Mouse (Mus musculus): Measurements from ENCODE around the gene Ifna11.

Gene Ifna11

DNA sequence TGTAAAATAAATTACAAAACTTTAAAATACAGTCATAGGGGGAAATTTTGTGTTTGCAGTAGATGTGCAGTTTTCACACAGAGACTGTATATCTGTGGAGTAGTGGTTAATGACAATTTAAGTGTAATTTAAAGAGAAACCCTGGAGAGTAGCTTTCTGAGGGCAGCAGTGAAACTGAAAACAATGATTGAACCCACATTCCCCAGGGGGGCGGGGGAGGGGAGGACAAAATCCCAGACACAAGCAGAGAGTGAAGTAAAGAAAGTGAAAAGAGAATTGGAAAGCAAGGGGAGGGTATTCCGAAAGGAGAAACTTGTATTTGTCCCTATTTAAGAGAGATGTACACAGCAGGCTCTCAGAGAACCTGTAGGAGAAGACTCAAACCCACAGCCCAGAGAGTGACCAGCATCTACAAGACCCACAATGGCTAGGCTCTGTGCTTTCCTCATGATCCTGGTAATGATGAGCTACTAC is 21.7 kb downstream of the Ifna11 start, which contains the start of gene Ifna4:
Gene Ifna4, plus strand, starts transcription at position 424 of the 474 bp plus-strand sequence.
- no peak for DNase-seq

DNA sequence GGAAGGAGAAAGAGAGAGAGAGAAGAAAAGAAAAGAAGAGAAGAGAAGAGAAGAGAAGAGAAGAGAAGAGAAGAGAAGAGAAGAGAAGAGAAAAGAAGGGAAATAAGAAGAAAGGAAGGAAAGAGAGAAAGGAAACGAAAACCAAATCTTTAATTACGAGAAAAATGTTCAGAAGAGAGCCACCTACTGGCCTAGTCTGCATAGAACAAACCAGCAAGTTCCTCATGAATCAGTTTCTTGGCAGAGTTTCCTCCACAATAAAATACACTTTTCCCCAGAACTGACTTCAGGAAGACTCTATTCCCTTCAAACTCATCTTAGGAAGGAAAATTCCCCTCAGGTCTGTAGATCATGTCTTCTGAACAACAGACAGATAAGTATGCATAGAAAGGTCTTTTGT is 25.6 kb downstream of the Ifna11 start:
- DNase-seq, result no peak

DNA sequence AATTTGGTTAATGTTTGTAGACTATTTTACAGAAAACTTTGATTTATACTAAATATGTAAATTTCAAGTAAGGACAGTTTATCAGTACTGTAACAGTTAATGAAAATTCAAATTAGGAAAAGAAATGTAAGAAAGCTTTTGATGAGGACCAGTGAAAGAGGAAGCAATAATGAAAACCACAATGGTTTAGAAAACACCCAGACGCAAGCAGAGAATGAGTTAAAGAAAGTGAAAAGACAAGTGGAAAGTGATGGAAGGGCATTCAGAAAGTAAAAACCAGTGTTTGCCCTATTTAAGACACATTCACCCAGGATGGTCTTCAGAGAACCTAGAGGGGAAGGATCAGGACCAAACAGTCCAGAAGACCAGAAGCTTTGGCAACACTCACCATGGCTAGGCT is 29.9 kb downstream of the Ifna11 start, which contains the start of gene Ifna1:
Gene Ifna1, plus strand, starts transcription at position 390 of the 400 bp plus-strand sequence.
- no peak for DNase-seq

DNA sequence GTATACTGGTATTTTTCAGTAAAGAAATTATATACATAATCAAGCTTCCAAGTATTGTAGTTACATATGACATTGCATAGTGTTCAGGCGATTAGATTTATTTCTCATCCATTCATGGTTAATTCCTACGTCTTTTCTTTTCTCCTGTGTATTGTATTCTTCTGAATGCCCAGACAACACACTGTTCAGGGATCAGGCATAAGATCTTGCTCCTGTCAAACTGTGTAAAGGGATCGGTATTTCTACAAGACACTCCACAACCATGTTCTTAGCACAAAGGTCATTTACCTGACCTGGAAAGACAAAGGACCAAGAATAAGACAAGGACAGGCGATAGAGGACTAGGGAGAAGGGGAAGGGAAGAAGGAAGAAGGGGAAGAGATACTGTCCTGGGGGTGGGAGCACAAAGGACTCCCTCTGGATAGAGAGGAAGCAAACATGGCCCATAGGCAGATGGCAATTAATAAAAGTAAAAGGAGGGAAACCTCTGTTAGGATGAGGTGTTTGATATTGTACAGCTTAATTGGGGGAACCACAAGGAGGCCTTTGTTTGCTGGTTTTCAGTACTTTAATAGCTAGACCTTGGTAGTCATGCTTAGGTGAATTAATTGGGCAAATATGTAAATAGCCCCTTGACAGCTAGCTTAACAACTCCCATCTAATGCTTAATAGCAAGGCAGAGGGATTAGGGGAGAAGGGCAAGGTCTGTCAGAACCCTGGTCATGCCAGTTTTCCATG is 31.4 kb downstream of the Ifna11 start:
- DNase-seq, result no peak

DNA sequence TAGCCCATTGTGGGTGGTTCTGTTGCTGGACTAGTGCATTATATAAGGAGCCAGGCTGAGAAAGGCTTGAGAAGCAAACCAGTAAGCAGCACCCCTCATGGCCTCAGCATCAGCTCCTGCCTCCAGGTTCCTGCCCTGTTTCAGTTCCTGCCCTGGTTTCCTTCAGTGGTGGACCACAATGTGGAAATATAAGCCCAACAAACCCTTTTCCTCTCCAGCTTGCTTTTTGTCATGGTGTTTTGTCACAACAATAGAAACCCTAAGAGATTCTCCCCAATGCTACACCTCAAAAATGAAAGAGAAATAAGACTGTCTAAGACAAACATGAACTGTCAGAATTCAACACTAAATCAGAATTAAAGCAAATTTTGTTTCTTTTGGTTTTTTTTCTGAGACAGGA is 39.5 kb downstream of the Ifna11 start:
- DNase-seq, result no peak

DNA sequence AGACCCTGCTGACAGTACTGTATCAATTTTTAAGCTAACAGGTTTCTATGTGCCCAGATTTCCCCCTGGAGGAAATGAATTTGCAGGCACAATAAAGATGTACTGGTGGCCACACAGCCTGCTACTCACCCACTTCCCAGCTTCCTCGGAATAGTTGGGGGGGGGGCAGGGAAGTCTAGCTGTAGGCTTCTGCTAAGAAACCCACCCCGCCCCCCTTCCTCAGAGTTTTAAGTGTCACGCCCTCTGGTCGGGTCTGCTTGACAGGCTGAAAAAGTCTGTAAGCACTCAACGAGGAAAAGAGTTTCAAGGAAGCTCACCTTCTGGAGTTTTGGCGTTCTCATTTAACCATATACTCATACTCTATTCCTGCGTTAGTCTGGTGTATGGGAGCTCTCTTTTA is 43.5 kb downstream of the Ifna11 start:
- DNase-seq, result no peak

DNA sequence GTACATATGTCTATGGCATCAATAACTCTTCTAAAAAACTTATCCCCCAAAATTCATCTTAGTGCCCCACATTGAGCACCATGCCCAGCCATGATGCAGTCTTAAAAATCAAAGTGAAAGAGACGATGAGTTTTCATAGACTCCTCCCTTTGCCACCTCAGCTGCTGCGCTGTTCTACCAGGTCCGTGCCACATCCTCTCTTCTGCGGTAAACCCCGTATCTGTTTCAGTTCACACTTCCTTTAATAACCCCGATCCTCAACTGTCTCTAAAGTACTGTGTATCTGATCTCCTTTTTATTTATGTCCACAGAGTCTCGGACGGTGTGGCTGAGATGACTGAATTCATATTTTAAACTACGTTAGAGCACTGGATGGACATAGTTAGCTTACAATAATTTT is 44.8 kb downstream of the Ifna11 start:
- no peak for DNase-seq

DNA sequence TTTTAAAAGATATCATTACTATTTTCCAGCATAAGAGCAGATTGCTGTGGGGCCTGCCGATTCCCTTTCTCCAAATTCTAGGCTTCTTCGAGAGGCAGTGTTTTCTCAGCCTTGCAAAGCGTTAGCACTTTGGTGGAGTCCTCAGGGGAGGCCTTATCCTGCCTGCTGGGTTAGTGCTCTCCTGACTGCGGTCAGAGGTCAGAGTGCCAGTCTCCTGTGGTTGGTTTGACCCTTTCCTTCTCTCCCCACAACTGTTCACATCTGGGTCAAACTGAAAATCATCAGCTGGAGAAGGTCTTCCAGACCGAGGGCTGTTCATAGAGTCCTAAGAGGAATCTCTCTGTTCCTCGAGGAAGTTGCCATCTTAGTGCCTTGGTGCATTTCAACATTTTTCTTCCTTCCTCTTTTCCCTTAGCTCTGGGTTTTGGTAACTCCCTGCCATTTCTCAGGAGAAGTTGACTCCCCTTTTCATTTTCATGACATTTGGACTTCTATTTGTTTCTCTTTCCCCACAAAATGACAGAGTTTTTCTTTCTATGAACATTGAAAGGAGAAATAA is 45.3 kb downstream of the Ifna11 start:
- no peak for DNase-seq

DNA sequence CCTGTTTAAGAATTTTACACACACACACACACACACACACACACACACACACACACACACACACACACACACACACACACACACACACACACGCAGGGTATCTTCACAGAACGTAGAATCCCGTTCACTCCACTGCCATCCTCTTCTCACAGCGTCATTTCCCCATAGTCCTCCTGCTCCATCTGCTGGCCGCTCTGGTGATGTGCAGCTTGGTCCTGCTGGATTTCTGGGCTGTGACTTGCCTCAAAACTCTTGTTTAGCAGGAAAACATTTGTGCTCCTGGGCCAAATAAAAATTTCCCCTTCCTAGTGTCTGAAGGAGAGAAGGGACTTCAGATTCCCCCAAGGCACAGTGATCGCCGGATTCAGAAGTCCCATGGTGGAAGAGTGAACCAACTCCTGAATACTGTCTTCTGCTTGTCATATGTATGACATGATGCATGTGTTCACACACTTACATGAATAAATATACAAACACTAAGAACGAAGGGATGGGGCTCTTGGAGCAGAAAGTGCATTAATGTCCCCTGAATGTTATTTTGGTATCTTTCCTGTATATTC is 47.7 kb downstream of the Ifna11 start:
- peak; percentile 75 to 82 for DNase-seq

DNA sequence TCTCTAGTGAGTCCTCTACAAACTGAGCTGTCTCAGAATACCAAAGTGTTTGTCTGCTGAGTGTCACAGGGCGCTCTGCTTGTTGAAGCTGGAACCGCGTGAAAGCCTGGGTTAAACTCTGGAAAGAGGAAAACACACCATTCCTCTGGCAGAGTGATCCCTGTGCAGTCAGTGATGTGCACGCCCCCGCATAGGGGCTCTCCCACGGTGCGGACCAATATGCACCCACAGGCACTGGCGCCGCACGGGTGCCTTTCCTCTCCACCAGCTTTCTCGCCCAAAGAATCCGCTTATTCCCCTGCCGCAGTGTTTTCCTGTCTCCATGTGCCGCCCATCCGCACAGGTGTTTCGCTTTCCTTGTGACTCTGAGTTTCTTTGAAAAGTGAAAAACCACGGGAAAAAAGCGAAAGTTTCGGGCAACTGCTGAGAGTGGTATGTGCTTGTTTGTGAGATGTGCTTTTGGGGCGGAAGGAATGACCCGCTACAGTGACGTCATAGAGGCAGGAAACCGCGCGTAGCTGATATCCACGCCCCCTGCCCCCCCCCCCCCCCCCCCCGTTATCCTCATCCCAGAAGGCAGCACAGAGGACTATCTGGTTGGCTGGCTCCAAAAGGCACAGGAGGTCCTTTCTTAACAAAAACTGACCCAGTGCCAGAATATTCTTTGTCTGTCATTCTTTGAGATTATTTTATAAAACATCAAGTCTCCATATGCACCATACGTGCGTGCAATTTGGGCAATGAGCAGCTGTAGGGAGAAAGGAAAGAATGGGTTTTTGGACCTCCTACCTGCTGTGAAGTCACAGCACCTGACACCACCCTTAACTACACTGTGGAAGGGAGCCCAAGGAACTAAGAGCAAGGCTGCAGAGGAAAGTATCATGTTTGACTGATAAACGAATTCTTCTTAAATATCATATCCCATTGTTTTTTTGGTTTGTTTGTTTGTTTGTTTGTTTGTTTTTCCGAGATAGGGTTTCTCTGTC is 48.5 kb downstream of the Ifna11 start:
- DNase-seq, result peak; percentile 18 to 28
